Mouse (Mus musculus) embryonic facial prominence, embryonic 14.5 days (tissue): ENCODE results near the gene Myrfl. TPM values are rescaled to one million over a fixed set of nuclear protein-coding genes. Genes with fewer than 3 reads are reported as not detected.

ENCODE experiments used
- ATAC-seq: fragments of 200-750 bp; cut with Nextera tagmentation; 2 replicates; pipeline ENCODE4 v1.8.0; 2017; ENCODE audit warnings: low read depth, moderate number of reproducible peaks, moderate TSS enrichment
- DNase-seq: peaks from one replicate; pipeline ENCODE4 v3.0.0-alpha.2; 2015; ENCODE audit warnings: low spot score
- H3K27ac ChIP-seq: fragments of 300-500 bp; sonication (generic); replicated peaks from 2 replicates; pipeline ENCODE4 v1.5.1; 2014; ENCODE audit warnings: low read depth, mild to moderate bottlenecking, low read length, moderate library complexity
- H3K27me3 ChIP-seq: fragments of 300-500 bp; sonication (generic); replicated peaks from 2 replicates; pipeline ENCODE4 v1.6.1; 2014; ENCODE audit warnings: low read length; ENCODE audit not compliant: control insufficient read depth, insufficient read depth
- H3K36me3 ChIP-seq: fragments of 300-500 bp; sonication (generic); 2 replicates; pipeline ENCODE4 v1.6.1; 2014; ENCODE audit warnings: low read length, mixed read lengths; ENCODE audit not compliant: control insufficient read depth, insufficient read depth
- H3K4me1 ChIP-seq: fragments of 300-500 bp; sonication (generic); 2 replicates; pipeline ENCODE4 v1.6.1; 2014; ENCODE audit warnings: antibody characterized with exemption, low read length; ENCODE audit not compliant: control insufficient read depth, insufficient read depth
- H3K4me2 ChIP-seq: fragments of 300-500 bp; sonication (generic); 2 replicates; pipeline ENCODE4 v1.6.1; 2014; ENCODE audit warnings: low read depth, mild to moderate bottlenecking, low read length, moderate library complexity, mixed read lengths
- H3K4me3 ChIP-seq: fragments of 300-500 bp; sonication (generic); 2 replicates; pipeline ENCODE4 v1.5.1; 2014; ENCODE audit warnings: low read depth, mild to moderate bottlenecking, low read length
- H3K9ac ChIP-seq: fragments of 300-500 bp; sonication (generic); 2 replicates; pipeline ENCODE4 v1.6.1; 2014; ENCODE audit warnings: low read depth, mild to moderate bottlenecking, low read length, moderate library complexity, mixed read lengths
- H3K9me3 ChIP-seq: fragments of 300-500 bp; sonication (generic); 2 replicates; pipeline ENCODE4 v1.6.1; 2016; ENCODE audit warnings: low read length; ENCODE audit not compliant: control insufficient read depth
- WGBS: fragments of 180-500 bp; shearing (Covaris S2); extraction: QIAGEN DNeasy Blood & Tissue Kit; methylation state at CpG from one replicate; pipeline ENCODE4 v1.1.7; 2014; 5-methylcytosine and 5-hydroxymethylcytosine counted together
- polyA plus RNA-seq: library from polyadenylated mRNA; unstranded; fragments of >200 nt; fragmentation: Nextera tagmentation; extraction: Ambion mirVana; gene quantifications from 2 replicates; pipeline ENCODE4 v1.2.1, GENCODE M21; 2014

Gene Myrfl
- polyA plus RNA-seq, 1 experiment from 2014 or later, result 0.31 TPM

DNA sequence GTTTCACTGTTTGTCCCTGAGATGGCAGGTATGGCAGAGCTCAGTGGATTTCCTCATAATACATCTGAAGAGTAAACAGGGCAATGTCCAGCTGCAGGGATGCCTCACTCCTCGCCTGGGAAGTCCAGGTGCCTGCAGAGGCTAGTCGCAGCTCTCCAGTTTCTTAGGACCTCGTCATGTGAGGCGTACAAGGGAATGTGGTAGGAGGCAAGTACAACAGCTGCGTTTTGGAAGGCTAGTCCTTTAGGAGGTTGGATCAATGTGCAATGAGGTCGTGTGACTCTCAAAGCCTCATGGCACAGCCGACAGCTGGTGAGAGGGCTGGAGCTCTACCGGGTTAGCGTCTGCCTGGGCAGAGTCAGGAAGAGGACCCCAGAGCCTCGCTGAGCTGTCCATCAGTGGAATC is 7.8 kb upstream of the Myrfl start:
- Histone ChIP-seq H3K4me3 (no peak overlapping the region), H3K9ac (no peak overlapping the region), H3K36me3 (peaks cover 42% of the 10 kb centered on the region), H3K27me3 (no peaks in the 10 kb centered on the region), H3K27ac (no peak overlapping the region), H3K4me2 (no peak overlapping the region), H3K9me3 (no peaks in the 10 kb centered on the region), H3K4me1 (no peaks in the 10 kb centered on the region)
- peak; percentile 44 for DNase-seq
- WGBS, result 82% methylated on average over 10 of the region's 10 CpGs
- ATAC-seq, result peak; percentile 51; the same call in 1 of the 2 replicates

DNA sequence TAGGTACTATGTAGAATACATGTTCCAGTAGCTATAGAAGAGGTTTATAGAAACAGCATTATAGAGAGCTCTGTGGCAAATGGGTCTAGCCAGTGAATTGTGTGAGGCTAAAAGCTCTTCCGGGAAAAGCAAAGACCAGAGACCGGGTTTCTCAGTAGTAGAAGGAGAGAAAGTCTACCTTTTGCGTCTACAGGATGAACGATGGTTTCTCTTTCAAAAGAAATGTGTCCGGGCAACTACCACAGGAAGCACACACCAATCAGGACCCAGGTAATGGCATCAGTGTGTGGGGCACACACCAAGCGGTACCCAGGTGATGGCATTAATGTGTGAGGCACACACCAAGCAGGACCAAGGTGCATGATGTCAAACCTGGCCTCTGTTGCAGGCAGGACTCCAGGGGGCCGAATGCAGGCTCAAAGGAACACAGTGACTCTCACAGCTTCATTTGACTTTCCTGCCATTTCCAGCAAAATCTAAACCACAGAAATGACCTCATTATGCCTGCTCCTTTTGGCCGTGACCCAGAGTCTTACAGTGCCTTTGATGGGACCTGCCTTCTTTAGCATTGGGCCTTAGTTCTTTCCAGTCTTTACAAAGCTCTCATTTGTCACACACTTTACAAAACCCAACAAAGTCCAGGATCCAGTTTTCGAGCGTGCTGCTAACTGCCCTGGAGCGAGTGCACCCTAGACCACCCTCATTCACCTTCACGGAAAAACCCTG is 1.4 kb downstream of the Myrfl start:
- DNase-seq (no peak), ATAC-seq (no peak)
- WGBS, result 76% methylated on average over 11 of the region's 12 CpGs
- Histone ChIP-seq H3K4me1 (no peaks in the 10 kb centered on the region; the same call in 1 of the 2 replicates), H3K36me3 (no peaks in the 10 kb centered on the region), H3K9me3 (no peaks in the 10 kb centered on the region), H3K4me3 (no peak overlapping the region), H3K27me3 (no peaks in the 10 kb centered on the region), H3K9ac (no peak overlapping the region), H3K27ac (no peak overlapping the region), H3K4me2 (no peak overlapping the region)

DNA sequence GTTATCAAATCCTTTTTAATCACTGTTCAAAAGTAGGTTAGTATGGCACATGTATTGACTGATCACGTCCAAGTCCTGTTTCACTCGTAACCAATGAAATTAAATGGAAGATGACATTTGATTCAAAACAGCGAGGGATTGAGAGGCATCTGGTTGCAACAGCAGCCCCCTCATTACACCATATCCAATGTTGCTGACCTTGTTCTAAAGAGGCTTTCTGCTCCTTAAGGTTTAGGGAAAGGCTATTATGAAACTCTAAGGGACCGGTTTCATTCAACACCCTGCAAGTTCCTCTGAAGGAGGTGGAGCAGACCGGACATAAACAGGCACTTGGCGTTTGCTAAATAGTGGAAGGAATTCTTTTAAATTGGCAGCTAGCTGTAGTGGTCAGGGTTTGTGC is 2.2 kb downstream of the Myrfl start:
- 63% methylated on average over 6 of the region's 6 CpGs for WGBS
- Histone ChIP-seq H3K9me3 (no peaks in the 10 kb centered on the region), H3K36me3 (no peaks in the 10 kb centered on the region), H3K27me3 (no peaks in the 10 kb centered on the region), H3K9ac (no peak overlapping the region), H3K4me3 (no peak overlapping the region), H3K27ac (no peak overlapping the region), H3K4me2 (no peak overlapping the region), H3K4me1 (no peaks in the 10 kb centered on the region; the same call in 1 of the 2 replicates)
- no peak for ATAC-seq
- DNase-seq, result no peak

DNA sequence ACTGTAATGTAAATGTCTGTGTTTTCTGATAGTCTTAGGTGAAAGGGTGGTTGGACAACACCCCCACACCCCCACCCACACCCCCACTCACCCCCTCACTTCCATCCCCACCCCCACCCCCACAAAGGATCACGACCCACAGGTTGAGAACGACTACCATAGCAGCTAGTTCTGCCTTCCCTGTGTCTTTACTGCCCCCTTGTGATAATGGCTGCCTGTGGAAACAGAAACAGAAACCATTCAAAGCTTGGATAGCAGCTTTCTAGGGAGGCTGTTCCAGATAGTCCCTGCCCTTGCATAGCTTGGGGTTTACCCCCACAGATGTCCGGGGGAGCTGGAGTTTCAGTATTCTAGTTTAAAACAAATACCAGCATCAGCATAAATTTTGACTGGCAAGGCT is 3.0 kb downstream of the Myrfl start:
- Histone ChIP-seq H3K9me3 (no peaks in the 10 kb centered on the region), H3K36me3 (no peaks in the 10 kb centered on the region), H3K4me2 (no peak overlapping the region), H3K9ac (no peak overlapping the region), H3K27ac (no peak overlapping the region), H3K4me1 (no peaks in the 10 kb centered on the region; the same call in 1 of the 2 replicates), H3K27me3 (no peaks in the 10 kb centered on the region), H3K4me3 (no peak overlapping the region)
- ATAC-seq (no peak), DNase-seq (peak; percentile 43)
- 16% methylated on average over 3 of the region's 3 CpGs for WGBS

GRCm38 (mm10) chr10:116890587-116890986 is 6.1 kb downstream of the Myrfl start:
- no peak overlapping the region for H3K4me3 ChIP-seq
- no peaks in the 10 kb centered on the region for H3K36me3 ChIP-seq
- no peak overlapping the region for H3K4me2 ChIP-seq
- WGBS, result 49% methylated on average over 5 of the region's 5 CpGs
- H3K9me3 ChIP-seq, result no peaks in the 10 kb centered on the region
- ATAC-seq (no peak), DNase-seq (no peak)
- H3K27me3 ChIP-seq, result no peaks in the 10 kb centered on the region
- H3K27ac ChIP-seq, result no peak overlapping the region
- no peaks in the 10 kb centered on the region for H3K4me1 ChIP-seq
- H3K9ac ChIP-seq, result no peak overlapping the region

GRCm38 (mm10) chr10:116884552-116884951 is 12.2 kb downstream of the Myrfl start:
- no peak for ATAC-seq
- no peak for DNase-seq
- Histone ChIP-seq H3K9me3 (no peaks in the 10 kb centered on the region), H3K4me1 (no peaks in the 10 kb centered on the region), H3K4me3 (no peak overlapping the region), H3K27ac (no peak overlapping the region), H3K9ac (no peak overlapping the region), H3K4me2 (no peak overlapping the region), H3K36me3 (no peaks in the 10 kb centered on the region), H3K27me3 (no peaks in the 10 kb centered on the region)
- 77% methylated on average over 3 of the region's 3 CpGs for WGBS

DNA sequence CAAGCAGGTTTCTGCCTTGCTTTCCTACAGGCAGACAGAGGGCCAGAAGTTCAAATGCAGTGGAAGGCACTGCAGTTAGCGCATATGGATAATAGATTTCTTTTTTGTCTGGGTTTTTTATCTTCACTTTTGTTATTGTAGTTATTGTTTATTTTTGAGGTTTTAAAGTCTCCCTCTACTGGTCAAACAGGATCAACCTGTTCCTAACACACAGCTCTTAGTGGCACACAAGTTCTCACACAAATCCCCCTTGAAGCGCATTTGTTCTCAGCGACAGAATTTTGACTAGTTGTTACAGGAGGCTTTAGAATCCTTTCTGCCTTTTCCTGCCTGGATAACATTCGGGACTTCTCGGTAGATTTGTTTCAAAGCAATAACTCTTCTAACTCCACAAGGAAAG is 13.2 kb downstream of the Myrfl start:
- Histone ChIP-seq H3K4me2 (no peak overlapping the region), H3K36me3 (no peaks in the 10 kb centered on the region), H3K27me3 (no peaks in the 10 kb centered on the region), H3K27ac (no peak overlapping the region), H3K4me3 (no peak overlapping the region), H3K9me3 (no peaks in the 10 kb centered on the region), H3K4me1 (no peaks in the 10 kb centered on the region), H3K9ac (no peak overlapping the region)
- WGBS, result 52% methylated on average over 5 of the region's 5 CpGs
- DNase-seq (peak; percentile 59), ATAC-seq (no peak)

DNA sequence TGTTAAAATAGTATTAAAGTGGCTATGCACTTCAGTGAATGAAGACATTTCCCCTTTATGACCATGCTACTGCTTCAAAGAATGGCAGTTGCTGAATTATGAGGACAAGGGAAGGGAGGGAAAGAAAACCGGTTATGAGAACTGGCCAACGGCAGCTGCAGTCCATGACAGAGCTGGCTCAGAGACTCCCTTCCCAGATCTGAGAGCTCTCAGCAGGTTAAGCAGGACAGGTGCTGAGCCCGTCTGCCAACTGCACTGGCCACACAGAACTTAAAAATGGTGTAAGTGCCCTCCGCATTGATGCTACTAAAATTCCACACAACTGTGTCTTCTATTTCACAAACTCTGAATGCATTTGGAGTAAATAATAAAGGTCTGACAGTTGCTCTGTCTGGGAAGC is 19.3 kb downstream of the Myrfl start:
- DNase-seq, result no peak
- 75% methylated on average over 4 of the region's 4 CpGs for WGBS

DNA sequence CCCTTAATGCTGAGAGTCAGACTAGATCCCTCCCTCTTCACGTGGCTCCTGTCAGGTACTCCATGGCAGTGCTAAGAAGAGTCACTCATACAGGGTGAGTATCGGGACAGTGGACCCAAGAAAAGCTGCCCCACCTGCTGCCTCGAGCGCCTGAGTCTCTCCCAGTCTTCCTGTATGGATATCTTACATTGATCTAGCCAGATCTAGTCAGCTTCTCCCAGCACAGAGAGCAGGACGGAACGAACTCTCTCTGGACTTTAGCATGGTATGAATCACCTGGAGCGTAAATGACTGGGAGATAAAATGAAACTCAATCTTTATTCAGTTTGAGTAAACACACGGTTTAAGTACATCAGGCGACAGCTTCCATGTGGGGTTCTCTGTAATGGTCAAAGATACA is 22.2 kb downstream of the Myrfl start:
- Histone ChIP-seq H3K4me3 (no peak overlapping the region), H3K9ac (no peak overlapping the region), H3K27me3 (no peaks in the 10 kb centered on the region), H3K36me3 (no peaks in the 10 kb centered on the region), H3K4me1 (no peaks in the 10 kb centered on the region), H3K27ac (no peak overlapping the region), H3K4me2 (no peak overlapping the region), H3K9me3 (no peaks in the 10 kb centered on the region)
- DNase-seq (no peak), ATAC-seq (no peak)
- WGBS, result 73% methylated on average over 9 of the region's 9 CpGs

More for the DNA sequence above, 19.3 kb downstream of the Myrfl start:
- Histone ChIP-seq H3K27me3 (no peaks in the 10 kb centered on the region), H3K4me1 (no peaks in the 10 kb centered on the region), H3K4me3 (no peak overlapping the region), H3K36me3 (no peaks in the 10 kb centered on the region), H3K9me3 (no peaks in the 10 kb centered on the region), H3K4me2 (no peak overlapping the region), H3K27ac (no peak overlapping the region), H3K9ac (no peak overlapping the region)
- ATAC-seq, result no peak
